Mouse (Mus musculus): ENCODE measurements around the gene Arl9. TPM values are rescaled to one million over a fixed set of nuclear protein-coding genes. Genes with fewer than 3 reads are reported as not detected.

The Arl9 gene
- 0.47 TPM in 1 of 2 replicates, not detected in the other for polyA plus RNA-seq (2014; fragmentation: Nextera tagmentation; extraction: Ambion mirVana)

DNA sequence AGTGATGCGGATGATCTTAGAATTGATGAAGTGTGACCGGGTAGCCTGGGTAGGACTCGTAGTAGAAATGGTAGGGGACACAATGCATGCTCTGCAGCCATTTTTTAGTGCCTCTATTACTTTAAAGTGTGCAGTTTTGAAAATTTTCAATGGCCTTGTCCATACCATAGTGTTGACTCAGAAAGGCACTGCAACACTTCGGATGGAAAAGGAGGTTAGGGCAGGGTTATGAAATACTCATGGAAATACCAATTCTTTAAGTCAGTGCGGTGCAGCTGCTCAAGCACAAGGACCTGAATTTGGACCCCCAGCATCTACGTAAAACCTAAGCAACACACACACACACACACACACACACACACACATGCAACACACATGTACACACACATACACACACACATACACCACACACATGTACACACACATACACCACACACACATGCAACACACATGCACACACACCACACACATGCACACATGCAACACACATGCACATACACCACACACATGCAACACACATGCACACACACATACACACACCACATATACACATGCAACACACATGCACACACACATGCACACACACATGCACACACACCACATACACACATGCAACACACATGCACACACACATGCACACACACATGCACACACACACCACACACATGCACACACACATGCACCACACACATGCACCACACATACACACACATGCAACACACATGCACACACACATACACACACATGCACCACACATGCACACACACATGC is at the start of gene Arl9:
Gene Arl9 (plus strand): TSS at position 5 of the 771 bp plus-strand sequence.
- Histone ChIP-seq H3K27me3 (replicated peaks; ENCODE audit: control insufficient read depth, insufficient read depth, low read length) (no peaks in the 10 kb centered on the region), H3K4me1 (replicated peaks; ENCODE audit: control insufficient read depth, insufficient read depth, low read length) (no peaks in the 10 kb centered on the region), H3K9me3 (ENCODE audit: control insufficient read depth, low read length) (no peaks in the 10 kb centered on the region; the same call in 1 of the 2 replicates), H3K4me2 (no peak within 1 kb of the TSS), H3K4me3 (ENCODE audit: low read depth, low read length) (no peak within 1 kb of the TSS), H3K27ac (ENCODE audit: low read depth, low read length) (no peak within 1 kb of the TSS), H3K36me3 (ENCODE audit: control insufficient read depth, insufficient read depth, low read length) (peaks cover 11% of the 10 kb centered on the region), H3K9ac (ENCODE audit: low read depth, low read length) (no peak within 1 kb of the TSS)
- WGBS, result 92% methylated on average over 6 of the region's 6 CpGs
- ATAC-seq (replicated peaks; ENCODE audit: low FRiP score) (no peak), DNase-seq (ENCODE audit: low spot score) (no peak)

GRCm38 (mm10) chr5:76954271-76954900 is 49.5 kb upstream of the Arl9 start:
- H3K4me2 ChIP-seq, result peak overlapping the region; percentile 73
- ATAC-seq (replicated peaks; ENCODE audit: low FRiP score) (no peak), DNase-seq (ENCODE audit: low spot score) (no peak)
- H3K27ac ChIP-seq (ENCODE audit: low read depth, low read length), result no peak overlapping the region
- H3K9me3 ChIP-seq (ENCODE audit: control insufficient read depth, low read length), result no peaks in the 10 kb centered on the region
- H3K4me3 ChIP-seq (ENCODE audit: low read depth, low read length), result 0 out of 2 replicates have a peak overlapping the region, but pooled peaks have one; percentile 17
- peaks cover 19% of the 10 kb centered on the region for H3K4me1 ChIP-seq (replicated peaks; ENCODE audit: control insufficient read depth, insufficient read depth, low read length)
- no peaks in the 10 kb centered on the region for H3K27me3 ChIP-seq (replicated peaks; ENCODE audit: control insufficient read depth, insufficient read depth, low read length)
- peaks cover 31% of the 10 kb centered on the region for H3K36me3 ChIP-seq (ENCODE audit: control insufficient read depth, insufficient read depth, low read length)
- 0 out of 2 replicates have a peak overlapping the region, but pooled peaks have one; percentile 18 for H3K9ac ChIP-seq (ENCODE audit: low read depth, low read length)
- 73% methylated on average over 6 of the region's 6 CpGs for WGBS

GRCm38 (mm10) chr5:76955474-76955873 is 48.4 kb upstream of the Arl9 start:
- Histone ChIP-seq H3K4me2 (no peak overlapping the region), H3K9ac (ENCODE audit: low read depth, low read length) (no peak overlapping the region), H3K4me1 (replicated peaks; ENCODE audit: control insufficient read depth, insufficient read depth, low read length) (peaks cover 19% of the 10 kb centered on the region), H3K9me3 (ENCODE audit: control insufficient read depth, low read length) (no peaks in the 10 kb centered on the region), H3K27me3 (replicated peaks; ENCODE audit: control insufficient read depth, insufficient read depth, low read length) (no peaks in the 10 kb centered on the region), H3K4me3 (ENCODE audit: low read depth, low read length) (no peak overlapping the region), H3K36me3 (ENCODE audit: control insufficient read depth, insufficient read depth, low read length) (peaks cover 36% of the 10 kb centered on the region), H3K27ac (ENCODE audit: low read depth, low read length) (no peak overlapping the region)
- no peak for DNase-seq (ENCODE audit: low spot score)
- ATAC-seq (replicated peaks; ENCODE audit: low FRiP score), result no peak
- 80% methylated on average over 4 of the region's 4 CpGs for WGBS

DNA sequence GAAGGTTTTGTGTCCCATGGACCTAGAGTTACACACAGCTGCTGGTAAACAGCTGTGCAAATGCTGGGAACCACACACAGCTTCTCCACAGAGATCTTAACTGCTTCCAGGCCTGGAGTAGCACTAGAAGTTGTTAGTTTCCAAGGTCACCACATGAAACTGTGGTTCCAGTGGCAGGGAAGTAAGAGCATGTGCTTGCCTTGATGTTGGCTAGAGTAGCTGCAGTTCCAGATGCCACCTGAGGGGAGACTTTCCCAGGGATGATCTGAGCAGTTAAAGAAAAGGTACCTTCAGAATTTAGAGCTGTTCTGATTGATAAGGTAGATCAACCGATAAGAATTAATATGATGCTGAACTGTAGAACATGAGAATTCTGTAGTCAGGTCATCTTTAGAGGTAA is 45.9 kb upstream of the Arl9 start:
- ATAC-seq (replicated peaks; ENCODE audit: low FRiP score) (no peak), DNase-seq (ENCODE audit: low spot score) (no peak)
- WGBS, result 91% methylated on average over 1 of the region's 1 CpGs
- Histone ChIP-seq H3K36me3 (ENCODE audit: control insufficient read depth, insufficient read depth, low read length) (peaks cover 48% of the 10 kb centered on the region), H3K9ac (ENCODE audit: low read depth, low read length) (no peak overlapping the region), H3K4me2 (no peak overlapping the region), H3K4me1 (replicated peaks; ENCODE audit: control insufficient read depth, insufficient read depth, low read length) (peaks cover 15% of the 10 kb centered on the region), H3K27ac (ENCODE audit: low read depth, low read length) (no peak overlapping the region), H3K4me3 (ENCODE audit: low read depth, low read length) (no peak overlapping the region), H3K27me3 (replicated peaks; ENCODE audit: control insufficient read depth, insufficient read depth, low read length) (no peaks in the 10 kb centered on the region), H3K9me3 (ENCODE audit: control insufficient read depth, low read length) (no peaks in the 10 kb centered on the region)

- H3K36me3 ChIP-seq (ENCODE audit: control insufficient read depth, insufficient read depth, low read length), result peaks cover 55% of the 10 kb centered on the region
- H3K9me3 ChIP-seq (ENCODE audit: control insufficient read depth, low read length), result no peaks in the 10 kb centered on the region
- no peak overlapping the region for H3K4me2 ChIP-seq
- no peak overlapping the region for H3K27ac ChIP-seq (ENCODE audit: low read depth, low read length)
- no peak for DNase-seq (ENCODE audit: low spot score)
- H3K9ac ChIP-seq (ENCODE audit: low read depth, low read length), result no peak overlapping the region
- H3K4me3 ChIP-seq (ENCODE audit: low read depth, low read length), result no peak overlapping the region
- WGBS, result 92% methylated on average over 5 of the region's 5 CpGs
- no peaks in the 10 kb centered on the region for H3K27me3 ChIP-seq (replicated peaks; ENCODE audit: control insufficient read depth, insufficient read depth, low read length)
- ATAC-seq (replicated peaks; ENCODE audit: low FRiP score), result no peak
- H3K4me1 ChIP-seq (replicated peaks; ENCODE audit: control insufficient read depth, insufficient read depth, low read length), result peaks cover 3% of the 10 kb centered on the region; the same call in 1 of the 2 replicates
These were observed 44.3 kb upstream of the Arl9 start for GRCm38 (mm10) chr5:76959587-76959986.

GRCm38 (mm10) chr5:76962545-76962944 is 41.3 kb upstream of the Arl9 start:
- H3K27me3 ChIP-seq (replicated peaks; ENCODE audit: control insufficient read depth, insufficient read depth, low read length), result no peaks in the 10 kb centered on the region
- no peak overlapping the region for H3K4me3 ChIP-seq (ENCODE audit: low read depth, low read length)
- no peaks in the 10 kb centered on the region for H3K9me3 ChIP-seq (ENCODE audit: control insufficient read depth, low read length)
- no peak overlapping the region for H3K9ac ChIP-seq (ENCODE audit: low read depth, low read length)
- H3K27ac ChIP-seq (ENCODE audit: low read depth, low read length), result no peak overlapping the region
- 87% methylated on average over 11 of the region's 11 CpGs for WGBS
- H3K4me1 ChIP-seq (replicated peaks; ENCODE audit: control insufficient read depth, insufficient read depth, low read length), result no peaks in the 10 kb centered on the region
- ATAC-seq (replicated peaks; ENCODE audit: low FRiP score) (no peak), DNase-seq (ENCODE audit: low spot score) (no peak)
- H3K36me3 ChIP-seq (ENCODE audit: control insufficient read depth, insufficient read depth, low read length), result peaks cover 51% of the 10 kb centered on the region; the same call in 1 of the 2 replicates
- no peak overlapping the region for H3K4me2 ChIP-seq

DNA sequence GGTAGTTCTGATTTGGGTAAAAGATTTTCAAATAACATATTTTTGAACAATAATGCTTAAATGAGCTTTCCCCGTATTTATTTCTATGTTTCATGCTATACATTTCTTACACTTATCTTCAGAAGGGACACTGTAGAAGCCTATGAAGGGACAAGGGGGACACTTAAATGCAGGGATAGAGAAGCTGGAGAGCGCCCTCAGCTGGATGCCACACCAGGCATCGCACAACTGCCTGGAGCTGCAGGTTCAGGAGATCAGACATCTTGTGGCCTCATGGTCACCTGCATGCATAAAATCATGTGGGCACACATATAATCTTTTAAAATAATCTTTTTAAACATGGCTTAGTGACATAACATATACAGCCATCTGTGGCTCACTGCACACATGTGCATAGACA is 39.2 kb upstream of the Arl9 start:
- Histone ChIP-seq H3K36me3 (ENCODE audit: control insufficient read depth, insufficient read depth, low read length) (peaks cover 47% of the 10 kb centered on the region; the same call in 1 of the 2 replicates), H3K9ac (ENCODE audit: low read depth, low read length) (no peak overlapping the region), H3K4me1 (replicated peaks; ENCODE audit: control insufficient read depth, insufficient read depth, low read length) (no peaks in the 10 kb centered on the region), H3K4me2 (no peak overlapping the region), H3K4me3 (ENCODE audit: low read depth, low read length) (no peak overlapping the region), H3K9me3 (ENCODE audit: control insufficient read depth, low read length) (no peaks in the 10 kb centered on the region), H3K27me3 (replicated peaks; ENCODE audit: control insufficient read depth, insufficient read depth, low read length) (no peaks in the 10 kb centered on the region), H3K27ac (ENCODE audit: low read depth, low read length) (no peak overlapping the region)
- ATAC-seq (replicated peaks; ENCODE audit: low FRiP score) (no peak), DNase-seq (ENCODE audit: low spot score) (no peak)
- WGBS, result 91% methylated on average over 3 of the region's 3 CpGs

GRCm38 (mm10) chr5:76969250-76969649 is 34.6 kb upstream of the Arl9 start:
- Histone ChIP-seq H3K9me3 (ENCODE audit: control insufficient read depth, low read length) (no peaks in the 10 kb centered on the region), H3K27ac (ENCODE audit: low read depth, low read length) (no peak overlapping the region), H3K4me3 (ENCODE audit: low read depth, low read length) (no peak overlapping the region), H3K4me1 (replicated peaks; ENCODE audit: control insufficient read depth, insufficient read depth, low read length) (no peaks in the 10 kb centered on the region; the same call in 1 of the 2 replicates), H3K36me3 (ENCODE audit: control insufficient read depth, insufficient read depth, low read length) (peaks cover 25% of the 10 kb centered on the region; the same call in 1 of the 2 replicates), H3K27me3 (replicated peaks; ENCODE audit: control insufficient read depth, insufficient read depth, low read length) (no peaks in the 10 kb centered on the region), H3K9ac (ENCODE audit: low read depth, low read length) (no peak overlapping the region), H3K4me2 (no peak overlapping the region)
- ATAC-seq (replicated peaks; ENCODE audit: low FRiP score) (no peak), DNase-seq (ENCODE audit: low spot score) (no peak)
- 80% methylated on average over 5 of the region's 5 CpGs for WGBS

All from liver, embryonic 11.5 days (tissue).